Mouse (Mus musculus) forebrain, embryonic 10.5 days (tissue): ENCODE measurements around the gene Ttc9b. TPM values are rescaled to one million over a fixed set of nuclear protein-coding genes. Genes with fewer than 3 reads are reported as not detected.
A peak's percentile ranks its signal among the peaks of the same experiment; 100 is the strongest.
"Not testable (repeated sequence)": the region's sequence is repeated elsewhere in the genome, so short reads cannot be mapped to it uniquely, and the experiment has no call there.

ENCODE experiments used
- DNase-seq: peaks from one replicate; pipeline ENCODE4 v3.0.0-alpha.2; 2017; ENCODE audit warnings: low spot score; ENCODE audit errors: extremely low spot score
- H3K27ac ChIP-seq: fragments of 300-500 bp; sonication (generic); 2 replicates; pipeline ENCODE4 v1.5.1; 2016; ENCODE audit warnings: mild to moderate bottlenecking
- H3K27me3 ChIP-seq: fragments of 300-500 bp; sonication (generic); 2 replicates; pipeline ENCODE4 v1.6.1; 2016; ENCODE audit warnings: mild to moderate bottlenecking; ENCODE audit not compliant: poor library complexity, severe bottlenecking
- H3K36me3 ChIP-seq: fragments of 300-500 bp; sonication (generic); replicated peaks from 2 replicates; pipeline ENCODE4 v1.6.1; 2016; ENCODE audit warnings: mild to moderate bottlenecking, moderate library complexity
- H3K4me1 ChIP-seq: fragments of 300-500 bp; sonication (generic); 2 replicates; pipeline ENCODE4 v1.6.1; 2016
- H3K4me3 ChIP-seq: fragments of 300-500 bp; sonication (generic); 2 replicates; pipeline ENCODE4 v1.5.1; 2016; ENCODE audit warnings: mild to moderate bottlenecking, moderate library complexity
- H3K9me3 ChIP-seq: fragments of 300-500 bp; sonication (generic); 2 replicates; pipeline ENCODE4 v1.6.1; 2016; ENCODE audit warnings: mild to moderate bottlenecking, moderate library complexity
- WGBS: fragments of 180-500 bp; shearing (Covaris S2); methylation state at CpG from one replicate; pipeline ENCODE4 v1.1.7; 2016; 5-methylcytosine and 5-hydroxymethylcytosine counted together
- polyA plus RNA-seq: library from polyadenylated mRNA; unstranded; fragments of >200 nt; fragmentation: Nextera tagmentation; extraction: Ambion mirVana; gene quantifications from 2 replicates; pipeline ENCODE4 v1.2.1, GENCODE M21; 2016

Ttc9b gene
- polyA plus RNA-seq, 1 experiment from 2014 or later = 3.7 TPM

DNA sequence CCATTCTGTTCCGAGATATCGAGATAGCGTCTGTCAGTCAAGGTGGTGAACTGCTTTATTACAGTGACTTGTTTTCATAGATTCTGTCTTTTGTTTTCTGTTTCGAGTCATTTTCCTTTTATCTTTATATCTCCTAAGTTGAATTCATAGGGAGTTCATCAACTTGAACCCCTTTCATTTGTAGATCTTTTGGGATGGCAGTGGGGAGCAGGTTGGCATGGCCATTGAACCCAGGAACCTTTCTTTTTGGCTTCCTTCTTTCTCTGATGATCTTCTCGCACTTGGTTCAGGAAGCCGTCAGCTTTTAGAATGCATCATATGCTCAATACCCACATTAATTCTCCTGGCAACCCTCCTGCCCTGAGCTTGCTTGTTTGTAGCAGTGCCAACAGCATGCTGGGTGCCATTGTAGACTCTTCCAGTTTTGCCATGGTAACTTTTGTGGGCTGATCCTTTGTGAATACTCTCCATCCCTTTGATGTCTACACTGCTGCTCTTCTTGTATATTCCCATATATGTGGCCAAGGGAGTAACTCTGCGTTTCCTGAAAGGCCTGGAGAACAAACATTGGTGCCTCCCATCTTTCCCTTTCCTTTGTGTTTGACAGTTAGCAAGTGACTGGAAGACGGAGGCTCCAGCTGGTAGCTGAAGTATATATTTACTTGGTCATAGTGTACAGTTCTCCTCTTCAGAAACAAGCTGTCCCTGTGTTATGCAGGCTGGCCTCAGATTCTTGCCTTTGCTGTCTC is 39.8 kb upstream of the Ttc9b start:
- Histone ChIP-seq H3K4me1 (peaks cover 23% of the 10 kb centered on the region), H3K4me3 (peak overlapping the region; percentile 12; the same call in 1 of the 2 replicates), H3K36me3 (peaks cover 57% of the 10 kb centered on the region), H3K27me3 (no peaks in the 10 kb centered on the region), H3K9me3 (no peaks in the 10 kb centered on the region), H3K27ac (peak overlapping the region; percentile 70; the same call in 1 of the 2 replicates)
- WGBS = 79% methylated on average over 8 of the region's 8 CpGs
- DNase-seq = no peak

GRCm38 (mm10) chr7:27621028-27621427 is 32.7 kb upstream of the Ttc9b start:
- Histone ChIP-seq H3K4me3 (no peak overlapping the region), H3K27ac (no peak overlapping the region), H3K4me1 (no peaks in the 10 kb centered on the region), H3K36me3 (peaks cover 96% of the 10 kb centered on the region), H3K9me3 (no peaks in the 10 kb centered on the region), H3K27me3 (no peaks in the 10 kb centered on the region)
- WGBS = 87% methylated on average over 6 of the region's 6 CpGs
- no peak for DNase-seq

DNA sequence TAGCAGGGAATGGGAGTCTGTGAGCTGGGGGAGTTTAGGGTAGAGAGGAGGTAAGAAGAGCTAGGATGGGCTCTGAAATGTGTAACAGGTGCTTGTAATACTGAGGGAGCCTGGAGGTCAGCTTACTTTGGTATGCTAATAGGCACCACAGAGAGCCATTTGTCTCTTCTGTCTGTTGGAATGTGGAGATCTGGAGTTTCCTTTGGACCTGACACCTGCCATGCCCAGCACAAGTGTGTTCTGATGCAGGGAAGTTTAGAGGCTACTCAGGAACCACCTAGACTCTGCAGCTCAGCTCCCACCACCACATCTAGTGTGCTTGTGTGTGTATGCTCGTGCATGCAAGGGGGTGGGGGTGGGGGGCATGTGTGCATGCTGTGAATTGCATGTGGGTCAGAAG is 31.5 kb upstream of the Ttc9b start:
- H3K36me3 ChIP-seq = peaks cover 95% of the 10 kb centered on the region
- WGBS = 76% methylated on average over 1 of the region's 1 CpGs

DNA sequence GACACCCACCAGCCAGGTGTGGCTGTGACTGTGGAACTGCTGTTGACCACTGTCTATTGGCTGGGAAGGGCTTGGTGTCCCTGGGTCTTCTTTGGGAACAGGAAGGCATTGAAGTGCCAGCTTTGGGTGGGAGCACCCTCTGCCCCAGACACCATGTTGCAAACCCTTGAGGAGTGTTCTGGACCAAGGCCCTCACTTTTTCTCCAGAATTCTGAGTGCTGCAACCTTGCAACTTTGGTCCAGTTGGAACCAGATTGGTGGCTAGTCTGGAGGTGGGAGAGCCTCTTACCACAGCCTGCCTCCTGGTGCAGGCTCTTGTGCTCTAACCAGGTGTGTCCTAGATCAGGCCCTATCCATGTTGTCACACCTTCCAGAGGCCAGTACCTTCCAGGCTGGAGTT is 28.7 kb upstream of the Ttc9b start:
- no peak for DNase-seq
- Histone ChIP-seq H3K4me3 (no peak overlapping the region), H3K36me3 (peaks cover 95% of the 10 kb centered on the region), H3K27ac (no peak overlapping the region), H3K9me3 (no peaks in the 10 kb centered on the region), H3K4me1 (no peaks in the 10 kb centered on the region), H3K27me3 (no peaks in the 10 kb centered on the region)

More for the DNA sequence above, 31.5 kb upstream of the Ttc9b start:
- Histone ChIP-seq H3K9me3 (no peaks in the 10 kb centered on the region), H3K27ac (no peak overlapping the region), H3K4me3 (no peak overlapping the region), H3K4me1 (no peaks in the 10 kb centered on the region), H3K27me3 (no peaks in the 10 kb centered on the region)
- DNase-seq = no peak

- Histone ChIP-seq H3K4me3 (no peak overlapping the region), H3K4me1 (no peaks in the 10 kb centered on the region), H3K9me3 (no peaks in the 10 kb centered on the region), H3K27me3 (no peaks in the 10 kb centered on the region), H3K27ac (no peak overlapping the region), H3K36me3 (peaks cover 91% of the 10 kb centered on the region)
- DNase-seq = no peak
- 92% methylated on average over 7 of the region's 7 CpGs for WGBS
Measured at GRCm38 (mm10) chr7:27627707-27628106, 26.0 kb upstream of the Ttc9b start.

DNA sequence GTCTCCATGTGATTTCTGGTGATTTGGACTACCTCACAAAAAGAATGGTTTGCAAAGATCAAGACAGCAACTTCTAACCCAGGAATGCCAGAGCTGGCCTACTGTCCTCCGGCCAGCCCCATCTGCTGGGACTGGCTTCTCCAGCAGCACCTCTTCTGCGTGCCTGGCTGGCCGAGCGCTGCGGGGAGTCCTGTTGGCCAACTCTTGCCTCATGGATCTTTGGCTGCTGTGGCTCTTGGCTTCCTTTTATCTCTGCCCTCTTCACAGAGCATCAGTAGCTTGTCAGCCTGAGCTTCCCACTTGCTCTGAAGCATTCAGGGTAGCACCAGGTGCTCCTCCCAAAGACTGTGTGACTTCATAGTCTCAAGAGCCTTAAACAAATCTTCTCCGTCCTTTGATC is 25.5 kb upstream of the Ttc9b start:
- peaks cover 91% of the 10 kb centered on the region for H3K36me3 ChIP-seq
- H3K27me3 ChIP-seq = no peaks in the 10 kb centered on the region
- no peak for DNase-seq
- H3K27ac ChIP-seq = no peak overlapping the region
- 97% methylated on average over 6 of the region's 6 CpGs for WGBS
- no peak overlapping the region for H3K4me3 ChIP-seq
- no peaks in the 10 kb centered on the region for H3K4me1 ChIP-seq
- H3K9me3 ChIP-seq = no peaks in the 10 kb centered on the region

DNA sequence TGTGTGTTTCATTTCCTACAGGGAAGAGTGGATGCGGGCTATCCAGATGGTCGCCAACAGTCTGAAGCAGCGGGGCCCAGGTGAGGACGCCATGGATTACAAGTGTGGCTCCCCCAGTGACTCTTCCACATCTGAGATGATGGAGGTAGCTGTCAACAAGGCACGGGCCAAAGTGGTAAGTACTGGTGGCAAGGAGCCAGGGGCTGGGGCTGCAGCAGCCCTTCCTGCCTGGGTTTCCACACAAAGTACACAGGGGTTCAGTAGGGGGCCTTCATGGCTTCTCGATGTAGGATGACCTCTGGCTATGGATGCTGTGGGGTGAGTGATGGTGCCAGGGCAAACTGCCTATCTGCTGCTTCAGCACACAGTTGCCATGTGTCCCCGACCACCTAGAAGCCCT is 24.9 kb upstream of the Ttc9b start:
- not testable (repeated sequence) for H3K27ac ChIP-seq, H3K4me3 ChIP-seq, H3K9me3 ChIP-seq, H3K4me1 ChIP-seq, DNase-seq, H3K27me3 ChIP-seq
- 96% methylated on average over 7 of the region's 7 CpGs for WGBS
- peaks cover 91% of the 10 kb centered on the region for H3K36me3 ChIP-seq

- WGBS = 97% methylated on average over 4 of the region's 4 CpGs
- Histone ChIP-seq H3K36me3 (peaks cover 94% of the 10 kb centered on the region), H3K4me1 (no peaks in the 10 kb centered on the region), H3K9me3 (no peaks in the 10 kb centered on the region), H3K27ac (no peak overlapping the region), H3K4me3 (no peak overlapping the region), H3K27me3 (no peaks in the 10 kb centered on the region)
- DNase-seq = no peak
Measured at GRCm38 (mm10) chr7:27631439-27631838, 22.3 kb upstream of the Ttc9b start.

DNA sequence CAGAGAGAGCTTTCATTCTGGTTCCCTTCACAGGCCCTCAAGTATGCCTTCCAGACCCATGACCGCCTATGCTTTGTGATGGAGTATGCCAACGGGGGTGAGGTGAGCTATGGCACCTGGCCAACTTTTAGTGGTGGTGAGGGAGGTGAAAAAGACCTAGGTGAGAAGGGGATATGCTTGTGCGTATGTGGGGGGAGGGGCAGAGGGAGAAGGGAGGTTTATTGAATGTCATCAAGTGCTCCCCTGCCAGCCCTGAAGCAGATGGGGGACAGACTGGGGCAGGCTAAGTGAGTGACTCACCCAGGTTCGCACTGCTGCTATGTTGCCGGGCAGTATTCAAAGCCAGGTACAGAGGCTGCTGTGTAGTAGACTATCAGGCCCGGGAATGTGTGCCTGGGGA is 20.5 kb upstream of the Ttc9b start:
- Histone ChIP-seq H3K4me1 (no peaks in the 10 kb centered on the region), H3K27ac (no peak overlapping the region), H3K36me3 (peaks cover 93% of the 10 kb centered on the region), H3K27me3 (no peaks in the 10 kb centered on the region), H3K9me3 (no peaks in the 10 kb centered on the region), H3K4me3 (no peak overlapping the region)
- DNase-seq = no peak
- WGBS = 96% methylated on average over 6 of the region's 6 CpGs

DNA sequence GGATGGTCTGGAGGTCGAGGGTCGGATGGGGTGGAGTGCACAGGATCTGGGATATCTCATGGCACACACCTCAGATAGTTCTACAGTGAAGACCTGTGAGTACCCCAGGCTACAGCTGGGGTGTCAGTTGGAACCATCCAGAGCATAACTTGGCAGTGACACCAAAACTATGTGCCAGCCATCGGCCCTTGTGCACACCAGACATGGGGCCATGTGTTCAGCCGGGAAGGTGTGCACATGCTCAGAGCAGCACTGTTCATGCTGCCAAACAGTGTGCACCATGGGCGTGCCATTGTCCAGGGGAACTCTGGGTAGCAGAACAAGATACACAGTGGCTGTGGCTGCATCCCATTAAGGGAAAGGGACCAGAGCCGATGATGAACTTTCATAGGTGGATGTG is 19.0 kb upstream of the Ttc9b start:
- DNase-seq = no peak
- Histone ChIP-seq H3K4me3 (no peak overlapping the region), H3K4me1 (no peaks in the 10 kb centered on the region), H3K9me3 (no peaks in the 10 kb centered on the region), H3K36me3 (peaks cover 83% of the 10 kb centered on the region), H3K27ac (no peak overlapping the region), H3K27me3 (no peaks in the 10 kb centered on the region)
- 93% methylated on average over 6 of the region's 6 CpGs for WGBS

DNA sequence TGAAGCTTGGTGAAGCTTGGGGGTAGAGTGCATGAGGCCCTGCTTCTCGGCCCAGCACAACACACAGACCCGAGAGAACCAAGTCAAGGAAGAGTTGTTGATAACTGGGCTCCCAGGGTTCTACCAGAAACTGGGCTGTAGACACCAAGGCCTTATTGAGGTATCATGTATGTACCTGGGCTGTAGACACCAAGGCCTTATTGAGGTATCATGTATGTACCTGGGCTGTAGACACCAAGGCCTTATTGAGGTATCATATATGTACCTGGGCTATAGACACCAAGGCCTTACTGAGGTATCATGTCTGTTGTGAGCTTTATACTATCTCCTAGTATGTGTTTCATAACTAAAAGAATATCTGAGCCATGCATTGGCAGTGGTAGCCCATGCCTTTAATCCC is 18.6 kb upstream of the Ttc9b start:
- H3K36me3 ChIP-seq = peaks cover 80% of the 10 kb centered on the region
- 92% methylated on average over 2 of the region's 2 CpGs for whole genome bisulfite sequencing
- H3K4me3 ChIP-seq, H3K27me3 ChIP-seq, H3K9me3 ChIP-seq, H3K27ac ChIP-seq, H3K4me1 ChIP-seq, DNase-seq: not testable (repeated sequence)

DNA sequence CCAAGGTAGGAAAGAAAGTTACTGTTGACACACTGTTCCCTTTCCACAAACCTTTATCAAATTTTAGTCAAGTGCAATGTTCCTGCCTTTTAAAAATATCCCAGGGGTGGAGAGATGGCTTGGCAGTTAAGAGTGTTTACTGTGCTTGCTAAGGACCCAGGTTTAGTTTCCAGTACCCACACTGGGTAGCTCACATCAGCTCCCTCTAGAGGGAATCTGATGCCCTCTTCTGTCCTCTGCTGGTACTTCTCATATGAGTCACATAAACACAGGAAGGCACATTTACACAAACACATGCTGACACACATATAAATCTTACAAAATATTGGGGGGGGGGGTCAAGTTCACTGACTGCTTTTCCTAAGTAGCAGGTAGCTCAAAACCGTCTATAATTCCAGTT is 9.2 kb upstream of the Ttc9b start:
- Histone ChIP-seq H3K27ac (no peak overlapping the region), H3K36me3 (peaks cover 3% of the 10 kb centered on the region; the same call in 1 of the 2 replicates), H3K27me3 (no peaks in the 10 kb centered on the region), H3K4me1 (no peaks in the 10 kb centered on the region), H3K9me3 (no peaks in the 10 kb centered on the region), H3K4me3 (no peak overlapping the region)
- WGBS = 63% methylated on average over 1 of the region's 1 CpGs
- DNase-seq = no peak

DNA sequence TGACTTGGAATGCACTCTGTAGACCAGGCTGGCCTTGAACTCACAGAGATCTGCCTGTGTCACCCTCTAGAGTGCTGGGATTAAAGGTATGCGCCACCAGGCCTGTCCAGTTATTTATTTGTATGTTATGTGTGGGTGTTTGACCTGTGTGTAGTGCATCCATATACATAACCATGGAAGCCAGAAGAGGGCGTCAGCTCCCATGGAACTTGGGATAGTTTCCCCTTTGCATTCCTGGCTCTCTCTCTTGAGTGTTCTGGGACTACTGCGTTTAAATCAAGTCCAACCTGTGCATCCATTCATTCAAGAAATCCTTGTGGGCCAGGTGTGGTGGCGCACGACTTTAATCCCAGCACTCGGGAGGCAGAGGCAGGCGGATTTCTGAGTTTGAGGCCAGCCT is 7.2 kb upstream of the Ttc9b start:
- peaks cover 6% of the 10 kb centered on the region for H3K4me1 ChIP-seq
- no peak for DNase-seq
- H3K27me3 ChIP-seq = 0 out of 2 replicates have a peak, but pooled peaks cover 1% of the 10 kb centered on the region
- WGBS = 84% methylated on average over 7 of the region's 7 CpGs
- no peak overlapping the region for H3K27ac ChIP-seq
- H3K9me3 ChIP-seq = 0 out of 2 replicates have a peak, but pooled peaks cover 4% of the 10 kb centered on the region
- H3K4me3 ChIP-seq = no peak overlapping the region
- H3K36me3 ChIP-seq = no peaks in the 10 kb centered on the region; the same call in 1 of the 2 replicates
